Mouse (Mus musculus) urinary bladder, adult 2 months (tissue): ENCODE measurements around the gene Tsc22d4. TPM values are rescaled to one million over a fixed set of nuclear protein-coding genes. Genes with fewer than 3 reads are reported as not detected.

Experiments used
- DNase-seq: peaks from one replicate; pipeline ENCODE4 v3.0.0; 2022; ENCODE audit warnings: low spot score
- polyA plus RNA-seq: library from polyadenylated mRNA; depleted of rRNA; stranded (reverse); fragments of >200 nt; gene quantifications from 2 replicates; pipeline ENCODE4 v1.2.3, GENCODE M21; 2012

The Tsc22d4 gene
- polyA plus RNA-seq, 1 experiment, result 68.8 TPM

- DNase-seq, result no peak
Observed at GRCm38 (mm10) chr5:137764609-137765340, 19.2 kb downstream of the Tsc22d4 start.

- DNase-seq, result no peak
Observed at GRCm38 (mm10) chr5:137766270-137766669, 20.7 kb downstream of the Tsc22d4 start.

GRCm38 (mm10) chr5:137768475-137768874 lies 22.9 kb downstream of the Tsc22d4 start:
- no peak for DNase-seq

- DNase-seq, result no peak
Observed at GRCm38 (mm10) chr5:137770709-137771108, 25.2 kb downstream of the Tsc22d4 start.

- no peak for DNase-seq
Observed at GRCm38 (mm10) chr5:137772755-137773154, 27.2 kb downstream of the Tsc22d4 start.

- DNase-seq, result no peak
Observed at GRCm38 (mm10) chr5:137775587-137776290, 30.2 kb downstream of the Tsc22d4 start.

GRCm38 (mm10) chr5:137776408-137776918 lies 30.9 kb downstream of the Tsc22d4 start:
- no peak for DNase-seq

GRCm38 (mm10) chr5:137777267-137777845 lies 31.8 kb downstream of the Tsc22d4 start:
- no peak for DNase-seq

GRCm38 (mm10) chr5:137778635-137779034 lies 33.1 kb downstream of the Tsc22d4 start, which contains the start of gene Ppp1r35:
TSS of gene Ppp1r35 (plus strand) at chr5:137778849.
- peak; percentile 85 for DNase-seq

GRCm38 (mm10) chr5:137779053-137779933 lies 33.8 kb downstream of the Tsc22d4 start:
- peak; percentile 52 for DNase-seq

- DNase-seq, result no peak
Observed at GRCm38 (mm10) chr5:137781661-137782060, 36.1 kb downstream of the Tsc22d4 start.

GRCm38 (mm10) chr5:137782776-137783522 lies 37.4 kb downstream of the Tsc22d4 start:
- DNase-seq, result no peak

GRCm38 (mm10) chr5:137783901-137784540 lies 38.5 kb downstream of the Tsc22d4 start:
- DNase-seq, result no peak

- no peak for DNase-seq
Observed at GRCm38 (mm10) chr5:137784546-137784945, 39.0 kb downstream of the Tsc22d4 start.

GRCm38 (mm10) chr5:137785164-137786031 lies 39.9 kb downstream of the Tsc22d4 start:
- peak; percentile 68 for DNase-seq

GRCm38 (mm10) chr5:137786109-137786942 lies 40.8 kb downstream of the Tsc22d4 start:
- peak; percentile 98 for DNase-seq

GRCm38 (mm10) chr5:137787151-137787928 lies 41.8 kb downstream of the Tsc22d4 start, which contains the start of the genes Mepce and Zcwpw1:
TSS of gene Mepce (minus strand) at chr5:137787655.
TSS of gene Zcwpw1 (plus strand) at chr5:137787798.
- peak; percentile 93 for DNase-seq
